Comparison of ENCODE assay signal across 12 mouse cellular contexts in the genomic region with DNA sequence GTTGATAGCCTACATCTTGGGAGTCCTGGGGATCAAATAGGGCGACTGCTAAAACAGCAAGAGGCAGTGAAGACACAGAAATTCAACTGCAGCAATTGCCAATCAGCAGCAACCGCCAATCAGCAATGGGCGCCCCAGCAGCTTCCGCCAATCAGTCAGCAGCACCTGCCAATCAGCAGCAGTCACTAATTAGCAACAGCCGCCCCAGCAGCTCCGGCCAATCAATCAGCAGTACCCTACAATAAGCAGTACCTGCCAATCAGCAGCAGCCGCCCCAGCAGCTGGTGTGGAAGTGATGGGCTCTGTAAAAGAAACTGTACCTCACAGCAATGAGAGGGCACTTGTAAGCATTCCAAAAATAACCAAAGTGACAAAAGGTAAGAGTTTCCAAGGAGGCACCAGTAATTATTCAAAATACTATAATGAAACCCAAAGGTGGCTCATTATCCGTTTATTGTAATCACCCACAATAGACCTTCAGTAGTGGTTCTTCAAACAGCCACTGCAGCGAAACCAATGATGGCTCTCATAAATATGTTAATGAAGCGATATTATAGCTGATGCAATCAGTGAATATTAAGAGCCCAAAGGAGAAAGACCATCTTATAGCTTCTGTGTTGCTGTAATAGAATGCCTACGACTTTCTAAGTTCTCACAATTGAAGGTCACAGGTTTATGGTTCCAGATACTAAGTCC.
DNase-seq lines count a peak whose midpoint lies in the region; ATAC-seq lines count a peak whose summit lies in the region.
"Had no signal": no experiment of that assay in that cellular context is flagged by ENCODE, and none has a peak within 500 bp of the region (broad histone marks: within the 10 kb centered on the region; RNA-seq: fewer than 3 reads in every experiment).

No protein-coding gene starts in this region.

- peak overlapping the region; percentile 11 for H3K4me2 ChIP-seq in forebrain, embryonic 13.5 days
- H3K4me2 ChIP-seq in kidney, embryonic 14.5 days (replicated peaks; ENCODE audit: low read depth, low read length) = no peak overlapping the region
- H3K4me2 ChIP-seq: limb, embryonic 13.5 days; lung, embryonic 15.5 days had no signal

- no peak overlapping the region for H3K4me3 ChIP-seq in forebrain, embryonic 13.5 days
- H3K4me3 ChIP-seq in kidney, embryonic 14.5 days (ENCODE audit: low read length) = no peak overlapping the region
- H3K4me3 ChIP-seq: limb, embryonic 13.5 days; lung, embryonic 15.5 days had no signal

- intact Hi-C loops in gastrocnemius, postnatal 14 days (cut with DNase I; ENCODE audit: low total_unique reads) = no loop called here

- DNase-seq in frontal cortex, postnatal 10 days (ENCODE audit: low spot score in 2 of 2) = peak; percentile 22 to 26
- no peak for DNase-seq in frontal cortex, adult 2 months (ENCODE audit: extremely low spot score in 1 of 2, low spot score in 1 of 2)
- peak; percentile 50 for DNase-seq in ES-CJ7 (ENCODE audit: low read depth, low spot score)
- DNase-seq in layer of hippocampus, postnatal 10 days (ENCODE audit: low spot score in 2 of 2) = peak; percentile 11 to 23
- DNase-seq in gastrocnemius, postnatal 14 days = no peak
- no peak for DNase-seq in spleen, postnatal 14 days (ENCODE audit: low spot score in 2 of 2)
- DNase-seq: adrenal gland, adult 8-10 months; kidney, postnatal 14 days had no signal

- no peaks in the 10 kb centered on the region for H3K9me3 ChIP-seq in forebrain, embryonic 13.5 days (replicated peaks)
- no peaks in the 10 kb centered on the region for H3K9me3 ChIP-seq in kidney, embryonic 14.5 days (ENCODE audit: control insufficient read depth, low read length)
- H3K9me3 ChIP-seq: limb, embryonic 13.5 days; lung, embryonic 15.5 days had no signal

- no peaks in the 10 kb centered on the region for H3K27me3 ChIP-seq in forebrain, embryonic 13.5 days
- H3K27me3 ChIP-seq in kidney, embryonic 14.5 days (ENCODE audit: control insufficient read depth, insufficient read depth, low read length) = no peaks in the 10 kb centered on the region
- H3K27me3 ChIP-seq: limb, embryonic 13.5 days; lung, embryonic 15.5 days had no signal

- H3K4me1 ChIP-seq in forebrain, embryonic 13.5 days = peaks cover 17% of the 10 kb centered on the region
- no peaks in the 10 kb centered on the region for H3K4me1 ChIP-seq in kidney, embryonic 14.5 days (ENCODE audit: control insufficient read depth, insufficient read depth, low read length)
- H3K4me1 ChIP-seq: limb, embryonic 13.5 days; lung, embryonic 15.5 days had no signal

- H3K27ac ChIP-seq in forebrain, embryonic 13.5 days = no peak overlapping the region
- no peak overlapping the region for H3K27ac ChIP-seq in kidney, embryonic 14.5 days (ENCODE audit: low read depth, low read length)
- H3K27ac ChIP-seq: limb, embryonic 13.5 days; lung, embryonic 15.5 days had no signal

- 52% methylated on average over 11 of the region's 11 CpGs for WGBS in forebrain, embryonic 13.5 days
- 83% methylated on average over 11 of the region's 11 CpGs for WGBS in kidney, embryonic 14.5 days

- ATAC-seq in forebrain, embryonic 13.5 days = peak; percentile 97
- ATAC-seq in kidney, embryonic 14.5 days (ENCODE audit: low FRiP score, low TSS enrichment) = no peak

- H3K9ac ChIP-seq in forebrain, embryonic 13.5 days = no peak overlapping the region
- no peak overlapping the region for H3K9ac ChIP-seq in kidney, embryonic 14.5 days (ENCODE audit: low read depth, low read length)
- H3K9ac ChIP-seq: limb, embryonic 13.5 days; lung, embryonic 15.5 days had no signal

- no peaks in the 10 kb centered on the region for H3K36me3 ChIP-seq in forebrain, embryonic 13.5 days (ENCODE audit: poor library complexity, severe bottlenecking)
- no peaks in the 10 kb centered on the region for H3K36me3 ChIP-seq in kidney, embryonic 14.5 days (ENCODE audit: control insufficient read depth, insufficient read depth, low read length)
- H3K36me3 ChIP-seq: limb, embryonic 13.5 days; lung, embryonic 15.5 days had no signal

Comparison
In these comparisons a context has a peak if more than half of its experiments do, and no peak if none do; other contexts are left out.
1. DNase-seq: peak in frontal cortex, postnatal 10 days (2 of 2), ES-CJ7 (single experiment) and layer of hippocampus, postnatal 10 days (2 of 2); none in frontal cortex, adult 2 months (0 of 2), gastrocnemius, postnatal 14 days (single experiment) and spleen, postnatal 14 days (0 of 2).